Mouse (Mus musculus) liver, embryonic 16.5 days (tissue): ENCODE results near the gene Tap2. TPM values are rescaled to one million over a fixed set of nuclear protein-coding genes. Genes with fewer than 3 reads are reported as not detected.

ENCODE experiments used
- ATAC-seq: fragments of 200-750 bp; cut with Nextera tagmentation; 2 replicates; pipeline ENCODE4 v1.8.0; 2017; ENCODE audit warnings: low read depth, mild to moderate bottlenecking, moderate number of reproducible peaks, moderate library complexity
- H3K27ac ChIP-seq: fragments of 300-500 bp; sonication (generic); 2 replicates; pipeline ENCODE4 v1.5.1; 2014; ENCODE audit warnings: mild to moderate bottlenecking, low read length
- H3K27me3 ChIP-seq: fragments of 300-500 bp; sonication (generic); 2 replicates; pipeline ENCODE4 v1.6.1; 2014; ENCODE audit warnings: low read depth, low read length, mixed read lengths; ENCODE audit not compliant: control insufficient read depth, insufficient read depth
- H3K36me3 ChIP-seq: fragments of 300-500 bp; sonication (generic); 2 replicates; pipeline ENCODE4 v1.6.1; 2014; ENCODE audit warnings: mild to moderate bottlenecking; ENCODE audit not compliant: control insufficient read depth, insufficient read depth
- H3K4me1 ChIP-seq: fragments of 300-500 bp; sonication (generic); 2 replicates; pipeline ENCODE4 v1.6.1; 2014; ENCODE audit warnings: low read depth, low read length, mixed read lengths; ENCODE audit not compliant: control insufficient read depth
- H3K4me2 ChIP-seq: fragments of 300-500 bp; sonication (generic); 2 replicates; pipeline ENCODE4 v1.6.1; 2014; ENCODE audit warnings: low read depth, low read length, mixed read lengths
- H3K4me3 ChIP-seq: fragments of 300-500 bp; sonication (generic); 2 replicates; pipeline ENCODE4 v1.5.1; 2014; ENCODE audit warnings: low read depth, mild to moderate bottlenecking, low read length
- H3K9ac ChIP-seq: fragments of 300-500 bp; sonication (generic); 2 replicates; pipeline ENCODE4 v1.6.1; 2014; ENCODE audit warnings: low read depth, low read length
- H3K9me3 ChIP-seq: fragments of 300-500 bp; sonication (generic); replicated peaks from 2 replicates; pipeline ENCODE4 v1.6.1; 2016; ENCODE audit warnings: low read length; ENCODE audit not compliant: control insufficient read depth
- WGBS: fragments of 180-500 bp; shearing (Covaris S2); extraction: QIAGEN DNeasy Blood & Tissue Kit; methylation state at CpG from one replicate; pipeline ENCODE4 v1.1.7; 2014; ENCODE audit not compliant: insufficient replicate concordance; 5-methylcytosine and 5-hydroxymethylcytosine counted together
- polyA plus RNA-seq: library from polyadenylated mRNA; unstranded; fragments of >200 nt; fragmentation: Nextera tagmentation; extraction: Ambion mirVana; gene quantifications from 2 replicates; pipeline ENCODE4 v1.2.1, GENCODE M21; 2015

Tap2 gene
- polyA plus RNA-seq, 1 experiment from 2014 or later, result 6.7 TPM

DNA sequence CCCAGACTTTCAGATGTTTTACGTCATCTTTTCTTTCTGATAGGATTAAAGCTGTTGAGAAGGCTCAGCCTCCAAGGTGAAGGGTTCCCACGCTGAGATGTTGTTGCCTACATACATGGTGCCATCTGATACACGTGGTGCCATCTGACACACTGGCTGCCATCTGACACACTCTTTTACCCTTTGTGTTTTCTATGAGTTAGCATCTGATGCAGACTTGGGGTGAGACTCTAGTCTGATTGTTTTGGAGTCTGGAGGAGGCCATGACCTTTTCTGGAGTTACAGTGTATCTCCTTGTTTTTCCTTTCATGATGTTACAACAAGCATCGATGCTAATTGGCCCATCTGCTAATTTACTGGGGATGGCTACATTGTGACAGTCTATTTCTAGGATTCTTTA is 41.3 kb downstream of the Tap2 start:
- 59% methylated on average over 4 of the region's 4 CpGs for WGBS
- Histone ChIP-seq H3K4me2 (no peak overlapping the region), H3K27me3 (no peaks in the 10 kb centered on the region), H3K27ac (no peak overlapping the region), H3K36me3 (no peaks in the 10 kb centered on the region), H3K9me3 (no peaks in the 10 kb centered on the region), H3K4me3 (no peak overlapping the region), H3K9ac (no peak overlapping the region), H3K4me1 (no peaks in the 10 kb centered on the region)
- no peak for ATAC-seq

DNA sequence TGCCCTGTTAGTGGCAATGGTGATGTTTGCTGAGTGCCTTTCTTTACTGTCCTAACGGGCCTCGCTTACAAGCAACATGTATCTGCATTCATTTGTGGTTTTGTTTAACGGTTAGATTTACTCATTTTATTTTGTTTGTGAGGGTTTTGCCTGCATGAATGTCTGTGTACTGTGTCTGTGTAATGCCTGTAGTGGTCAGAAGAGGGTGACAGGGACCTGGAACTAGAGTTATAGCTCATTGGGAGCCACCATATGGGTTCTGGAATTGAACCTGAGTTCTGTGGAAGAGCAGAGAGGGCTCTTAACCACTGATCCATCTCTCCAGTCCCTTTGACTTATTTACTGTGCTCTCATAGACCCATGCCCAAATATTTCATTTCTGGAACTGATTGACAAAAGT is 43.7 kb downstream of the Tap2 start:
- WGBS, result 60% methylated on average over 3 of the region's 3 CpGs
- Histone ChIP-seq H3K4me1 (no peaks in the 10 kb centered on the region), H3K27me3 (no peaks in the 10 kb centered on the region), H3K36me3 (no peaks in the 10 kb centered on the region), H3K4me3 (no peak overlapping the region), H3K4me2 (no peak overlapping the region), H3K9me3 (no peaks in the 10 kb centered on the region), H3K9ac (no peak overlapping the region), H3K27ac (no peak overlapping the region)
- ATAC-seq, result no peak

DNA sequence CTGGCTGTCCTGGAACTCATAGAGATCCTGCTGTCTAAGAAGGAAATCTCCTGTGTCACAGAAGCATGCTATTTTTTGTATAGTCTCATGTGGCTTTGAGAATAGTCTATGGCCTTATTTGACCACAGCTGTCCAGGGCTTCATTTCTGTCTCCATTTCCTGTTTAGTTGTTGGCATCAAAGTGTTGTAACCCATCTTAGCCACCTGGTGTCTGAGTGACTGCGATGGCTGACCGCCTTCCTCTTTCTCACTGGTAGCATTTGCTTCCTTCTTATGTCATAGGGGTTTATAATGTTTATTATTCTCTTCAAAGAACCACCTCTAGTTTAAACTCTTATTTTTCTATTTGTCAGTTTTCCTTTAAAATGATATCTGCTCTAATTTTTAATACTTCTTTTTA is 45.4 kb downstream of the Tap2 start:
- Histone ChIP-seq H3K27me3 (no peaks in the 10 kb centered on the region), H3K27ac (no peak overlapping the region), H3K4me1 (no peaks in the 10 kb centered on the region), H3K9me3 (no peaks in the 10 kb centered on the region), H3K9ac (no peak overlapping the region), H3K4me3 (no peak overlapping the region), H3K4me2 (no peak overlapping the region), H3K36me3 (no peaks in the 10 kb centered on the region)
- 9% methylated on average over 2 of the region's 2 CpGs for WGBS
- ATAC-seq, result no peak

DNA sequence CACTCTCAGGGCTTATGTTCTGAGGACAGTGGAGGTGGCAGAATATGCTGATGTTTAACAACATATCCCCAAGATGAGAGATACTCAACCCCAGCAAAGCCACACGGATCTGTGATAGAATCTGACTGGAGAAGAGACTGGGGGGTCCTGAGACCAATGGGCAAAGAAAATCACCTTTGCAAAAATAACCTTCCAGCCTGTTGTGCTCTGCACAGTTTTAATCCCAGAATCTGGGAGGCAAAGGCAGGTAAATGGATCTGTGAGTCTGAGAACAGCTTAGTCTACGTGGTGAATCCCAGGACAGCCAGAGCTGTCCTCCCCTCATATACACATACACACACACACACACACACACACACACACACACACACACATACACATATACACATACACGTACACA is 46.0 kb downstream of the Tap2 start:
- no peak overlapping the region for H3K4me2 ChIP-seq
- H3K9ac ChIP-seq, result no peak overlapping the region
- H3K4me3 ChIP-seq, result no peak overlapping the region
- H3K36me3 ChIP-seq, result no peaks in the 10 kb centered on the region
- no peak overlapping the region for H3K27ac ChIP-seq
- no peak for ATAC-seq
- H3K27me3 ChIP-seq, result no peaks in the 10 kb centered on the region
- no peaks in the 10 kb centered on the region for H3K9me3 ChIP-seq
- H3K4me1 ChIP-seq, result no peaks in the 10 kb centered on the region
- WGBS, result 29% methylated on average over 3 of the region's 3 CpGs

DNA sequence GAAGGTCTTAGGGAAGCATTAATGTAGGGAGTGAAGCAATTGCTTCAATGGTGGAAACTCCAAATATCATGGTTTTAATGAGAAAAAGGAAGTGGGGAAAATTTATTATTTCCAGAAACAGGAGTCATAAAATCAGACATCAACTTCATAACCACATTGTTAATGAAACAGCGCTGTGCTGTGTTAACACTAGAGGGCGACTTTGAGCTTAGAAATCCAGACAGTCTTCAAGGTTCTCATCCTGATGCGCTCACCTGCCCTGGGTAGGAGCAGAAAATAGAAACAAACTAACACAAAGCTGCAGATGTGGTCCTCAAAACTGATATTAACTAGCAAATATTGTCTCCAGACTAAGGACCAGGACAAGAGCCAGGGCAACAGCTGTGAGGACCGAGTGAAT is 46.6 kb downstream of the Tap2 start:
- H3K27me3 ChIP-seq, result no peaks in the 10 kb centered on the region
- no peak overlapping the region for H3K27ac ChIP-seq
- 18% methylated on average over 4 of the region's 4 CpGs for WGBS
- H3K9ac ChIP-seq, result no peak overlapping the region
- H3K36me3 ChIP-seq, result no peaks in the 10 kb centered on the region
- no peak overlapping the region for H3K4me3 ChIP-seq
- no peak overlapping the region for H3K4me2 ChIP-seq
- ATAC-seq, result no peak
- H3K9me3 ChIP-seq, result no peaks in the 10 kb centered on the region
- H3K4me1 ChIP-seq, result no peaks in the 10 kb centered on the region

DNA sequence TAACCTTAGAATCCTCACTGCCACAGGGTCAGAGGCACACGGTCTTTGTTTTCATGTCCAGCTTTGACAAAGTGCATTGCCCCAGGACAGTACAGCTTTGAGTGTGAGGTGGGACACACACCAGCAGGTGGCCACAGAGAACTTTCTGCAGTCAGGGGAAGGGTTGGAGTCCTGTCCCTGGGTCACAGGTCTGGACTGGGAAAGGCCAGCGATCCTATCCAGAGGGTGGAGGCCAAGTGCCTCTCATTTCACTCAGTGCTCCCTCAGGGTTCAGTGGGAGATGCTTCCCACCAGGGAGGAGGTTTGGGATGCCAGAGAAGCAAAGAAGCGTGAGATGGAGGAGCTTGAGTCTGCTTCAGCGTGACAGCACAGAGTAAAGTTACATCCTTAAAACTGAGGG is 48.3 kb downstream of the Tap2 start:
- no peaks in the 10 kb centered on the region; the same call in 1 of the 2 replicates for H3K27me3 ChIP-seq
- no peak overlapping the region for H3K27ac ChIP-seq
- no peaks in the 10 kb centered on the region for H3K9me3 ChIP-seq
- H3K4me2 ChIP-seq, result no peak overlapping the region
- 46% methylated on average over 4 of the region's 4 CpGs for WGBS
- H3K9ac ChIP-seq, result no peak overlapping the region
- no peak for ATAC-seq
- H3K36me3 ChIP-seq, result no peaks in the 10 kb centered on the region
- no peak overlapping the region for H3K4me3 ChIP-seq
- no peaks in the 10 kb centered on the region for H3K4me1 ChIP-seq

DNA sequence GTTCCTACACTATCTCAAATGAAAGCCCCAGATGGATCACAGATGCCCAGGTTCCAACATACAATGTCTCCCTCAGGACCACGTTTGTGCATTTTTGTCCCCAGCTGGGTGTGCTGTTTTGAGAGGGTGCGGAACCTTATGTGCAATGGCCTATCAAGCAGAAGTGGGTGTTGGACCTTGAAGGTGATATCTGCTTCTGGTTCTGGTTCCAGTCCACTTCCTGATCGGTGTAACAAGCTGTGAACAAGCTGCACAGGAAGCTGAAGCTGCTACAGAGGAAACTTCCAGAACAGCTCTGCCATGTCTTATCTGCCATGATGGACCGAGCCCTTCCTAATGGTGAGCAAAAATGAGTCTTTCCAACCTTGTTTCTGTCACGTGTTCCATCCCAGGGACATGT is 53.2 kb downstream of the Tap2 start:
- 63% methylated on average over 5 of the region's 5 CpGs for WGBS
- ATAC-seq, result no peak
- H3K4me2 ChIP-seq, result no peak overlapping the region
- no peak overlapping the region for H3K4me3 ChIP-seq
- H3K9ac ChIP-seq, result no peak overlapping the region
- H3K36me3 ChIP-seq, result no peaks in the 10 kb centered on the region
- no peaks in the 10 kb centered on the region for H3K9me3 ChIP-seq
- no peaks in the 10 kb centered on the region for H3K4me1 ChIP-seq
- H3K27ac ChIP-seq, result no peak overlapping the region
- peaks cover 3% of the 10 kb centered on the region for H3K27me3 ChIP-seq

DNA sequence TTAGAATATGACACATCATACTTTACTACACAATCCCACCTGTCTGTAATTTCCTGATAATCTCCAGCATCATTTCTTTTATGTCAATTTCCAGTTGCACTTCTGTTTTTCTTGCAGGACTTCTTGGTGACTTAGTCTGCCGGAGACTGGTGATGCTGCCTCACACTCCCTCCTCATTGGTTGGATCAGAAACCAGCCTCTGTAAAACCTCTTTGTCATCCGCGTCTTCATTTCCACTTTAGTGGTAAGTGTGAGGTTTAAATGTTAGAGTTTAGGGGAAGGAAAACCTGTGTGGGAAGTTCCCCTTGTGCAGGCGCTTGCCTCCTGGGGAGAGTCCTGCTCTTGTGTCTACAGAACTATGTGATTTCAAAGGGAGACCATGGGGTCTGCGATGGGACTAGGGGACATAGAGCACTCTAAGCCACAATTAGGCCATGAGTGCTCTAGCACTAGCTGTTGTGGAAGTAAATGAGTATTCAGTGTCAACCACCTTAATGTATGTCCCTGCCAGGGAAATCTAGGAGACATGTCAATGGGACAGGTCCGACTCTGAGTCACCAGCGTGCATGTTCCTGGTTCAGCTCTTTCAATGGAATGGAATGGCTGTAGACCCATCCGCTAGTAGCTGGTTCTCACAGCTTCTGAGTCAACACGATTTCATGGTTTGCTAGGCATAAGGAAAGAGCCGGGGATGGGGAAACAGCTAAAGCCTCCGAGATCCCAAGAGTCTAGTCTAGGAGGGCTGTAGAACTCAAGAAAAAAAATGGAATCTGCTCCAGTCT is 54.5 kb downstream of the Tap2 start, which contains the start of gene H2-Ab1:
Gene H2-Ab1, plus strand, starts transcription at position 96 of the 782 bp plus-strand sequence.
- WGBS, result 47% methylated on average over 11 of the region's 11 CpGs
- H3K27ac ChIP-seq, result no peak within 1 kb of the TSS
- H3K9me3 ChIP-seq, result no peaks in the 10 kb centered on the region
- no peak within 1 kb of the TSS for H3K4me3 ChIP-seq
- H3K9ac ChIP-seq, result no peak within 1 kb of the TSS
- no peak for ATAC-seq
- peaks cover 3% of the 10 kb centered on the region for H3K27me3 ChIP-seq
- no peaks in the 10 kb centered on the region for H3K36me3 ChIP-seq
- H3K4me2 ChIP-seq, result no peak within 1 kb of the TSS
- H3K4me1 ChIP-seq, result no peaks in the 10 kb centered on the region

DNA sequence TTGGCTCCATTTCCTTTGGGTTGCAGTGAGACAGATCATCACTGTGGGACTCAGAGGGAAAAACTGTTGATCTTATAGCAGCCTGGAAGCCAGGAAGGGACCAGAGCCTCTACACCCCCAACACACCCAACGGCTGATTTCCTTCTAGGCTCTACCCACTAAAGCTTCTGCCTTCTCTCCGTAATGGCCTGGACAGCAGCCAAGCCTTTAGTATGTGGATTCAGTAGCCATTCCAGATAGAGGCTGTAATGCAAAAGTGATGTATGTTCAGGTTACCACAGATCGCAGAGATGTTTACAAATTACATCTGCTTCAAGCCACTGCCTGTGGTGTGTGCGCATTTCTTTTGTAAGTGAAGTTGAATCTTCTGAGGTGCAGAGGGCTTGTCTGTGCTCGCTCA is 57.2 kb downstream of the Tap2 start:
- no peak overlapping the region for H3K4me2 ChIP-seq
- ATAC-seq, result no peak
- WGBS, result 57% methylated on average over 5 of the region's 5 CpGs
- H3K9ac ChIP-seq, result no peak overlapping the region
- H3K9me3 ChIP-seq, result no peaks in the 10 kb centered on the region
- no peak overlapping the region for H3K27ac ChIP-seq
- H3K27me3 ChIP-seq, result peaks cover 28% of the 10 kb centered on the region
- no peak overlapping the region for H3K4me3 ChIP-seq
- H3K4me1 ChIP-seq, result peaks cover 3% of the 10 kb centered on the region
- no peaks in the 10 kb centered on the region for H3K36me3 ChIP-seq
